Mouse (Mus musculus) hindbrain, embryonic 14.5 days (tissue): ENCODE measurements around the gene Gm38394. TPM values are rescaled to one million over a fixed set of nuclear protein-coding genes. Genes with fewer than 3 reads are reported as not detected.

Experiments
- ATAC-seq: fragments of 200-750 bp; cut with Nextera tagmentation; 2 replicates; pipeline ENCODE4 v1.8.0; 2017; ENCODE audit warnings: moderate number of reproducible peaks, mild to moderate bottlenecking, moderate TSS enrichment, moderate library complexity; ENCODE audit not compliant: low FRiP score
- DNase-seq: peaks from one replicate; pipeline ENCODE4 v3.0.0-alpha.2; 2015; ENCODE audit warnings: low spot score
- H3K27ac ChIP-seq: fragments of 300-500 bp; sonication (generic); 2 replicates; pipeline ENCODE4 v1.5.1; 2014; ENCODE audit warnings: mild to moderate bottlenecking, moderate library complexity
- H3K27me3 ChIP-seq: fragments of 300-500 bp; sonication (generic); 2 replicates; pipeline ENCODE4 v1.6.1; 2014; ENCODE audit warnings: mild to moderate bottlenecking, low read length, mixed read lengths; ENCODE audit not compliant: control insufficient read depth, insufficient read depth
- H3K36me3 ChIP-seq: fragments of 300-500 bp; sonication (generic); replicated peaks from 2 replicates; pipeline ENCODE4 v1.6.1; 2014; ENCODE audit not compliant: control insufficient read depth, insufficient read depth
- H3K4me1 ChIP-seq: fragments of 300-500 bp; sonication (generic); replicated peaks from 2 replicates; pipeline ENCODE4 v1.6.1; 2014; ENCODE audit warnings: antibody characterized with exemption, low read length, mixed read lengths; ENCODE audit not compliant: control insufficient read depth, insufficient read depth
- H3K4me2 ChIP-seq: fragments of 300-500 bp; sonication (generic); replicated peaks from 2 replicates; pipeline ENCODE4 v1.6.1; 2014; ENCODE audit warnings: mild to moderate bottlenecking, moderate library complexity
- H3K4me3 ChIP-seq: fragments of 300-500 bp; sonication (generic); replicated peaks from 2 replicates; pipeline ENCODE4 v1.5.1; 2014; ENCODE audit warnings: mild to moderate bottlenecking, low read length
- H3K9ac ChIP-seq: fragments of 300-500 bp; sonication (generic); 2 replicates; pipeline ENCODE4 v1.6.1; 2014
- H3K9me3 ChIP-seq: fragments of 300-500 bp; sonication (generic); 2 replicates; pipeline ENCODE4 v1.6.1; 2016; ENCODE audit warnings: low read length; ENCODE audit not compliant: control insufficient read depth
- WGBS: fragments of 180-500 bp; shearing (Covaris S2); extraction: QIAGEN DNeasy Blood & Tissue Kit; methylation state at CpG from one replicate; pipeline ENCODE4 v1.1.7; 2014; 5-methylcytosine and 5-hydroxymethylcytosine counted together
- polyA plus RNA-seq: library from polyadenylated mRNA; unstranded; fragments of >200 nt; fragmentation: Nextera tagmentation; extraction: Ambion mirVana; gene quantifications from 2 replicates; pipeline ENCODE4 v1.2.1, GENCODE M21; 2014

The Gm38394 gene
- polyA plus RNA-seq, 1 experiment from 2014 or later, result 5.6 TPM

GRCm38 (mm10) chr1:133611436-133611835 lies 49.7 kb downstream of the Gm38394 start:
- Histone ChIP-seq H3K36me3 (peaks cover 28% of the 10 kb centered on the region), H3K27ac (no peak overlapping the region), H3K4me3 (no peak overlapping the region), H3K9me3 (no peaks in the 10 kb centered on the region), H3K27me3 (no peaks in the 10 kb centered on the region), H3K9ac (no peak overlapping the region), H3K4me2 (no peak overlapping the region), H3K4me1 (peaks cover 8% of the 10 kb centered on the region)
- DNase-seq (no peak), ATAC-seq (no peak)
- WGBS, result 92% methylated on average over 1 of the region's 1 CpGs

- Histone ChIP-seq H3K9ac (no peak overlapping the region), H3K4me3 (no peak overlapping the region)
- WGBS, result 58% methylated on average over 6 of the region's 6 CpGs
These were observed 50.5 kb downstream of the Gm38394 start for GRCm38 (mm10) chr1:133610601-133611000.

GRCm38 (mm10) chr1:133609771-133610502 lies 51.2 kb downstream of the Gm38394 start, which contains the start of gene Snrpe:
Gene Snrpe, minus strand, starts transcription at chr1:133610291.
- H3K27ac ChIP-seq, result peak within 1 kb of the TSS; percentile 85
- H3K9ac ChIP-seq, result peak within 1 kb of the TSS; percentile 85
- peak within 1 kb of the TSS; percentile 74 for H3K4me2 ChIP-seq
- no peaks in the 10 kb centered on the region for H3K27me3 ChIP-seq
- H3K36me3 ChIP-seq, result peaks cover 39% of the 10 kb centered on the region
- H3K4me3 ChIP-seq, result peak within 1 kb of the TSS; percentile 71
- no peaks in the 10 kb centered on the region for H3K9me3 ChIP-seq
- DNase-seq (peak; percentile 99), ATAC-seq (peak; percentile 97)
- WGBS, result under 1% methylated on average over 70 of the region's 73 CpGs
- H3K4me1 ChIP-seq, result peaks cover 8% of the 10 kb centered on the region

More at GRCm38 (mm10) chr1:133610601-133611000, 50.5 kb downstream of the Gm38394 start:
- Histone ChIP-seq H3K9me3 (no peaks in the 10 kb centered on the region), H3K36me3 (peaks cover 33% of the 10 kb centered on the region), H3K27me3 (no peaks in the 10 kb centered on the region), H3K4me2 (no peak overlapping the region), H3K27ac (no peak overlapping the region), H3K4me1 (peaks cover 8% of the 10 kb centered on the region)
- no peak; the same call in 1 of the 2 replicates for ATAC-seq
- no peak for DNase-seq

GRCm38 (mm10) chr1:133603174-133603573 lies 57.9 kb downstream of the Gm38394 start:
- H3K9me3 ChIP-seq, result no peaks in the 10 kb centered on the region
- DNase-seq (no peak), ATAC-seq (no peak)
- H3K4me2 ChIP-seq, result no peak overlapping the region
- peaks cover 80% of the 10 kb centered on the region for H3K36me3 ChIP-seq
- no peaks in the 10 kb centered on the region for H3K4me1 ChIP-seq
- no peaks in the 10 kb centered on the region for H3K27me3 ChIP-seq
- WGBS, result 98% methylated on average over 4 of the region's 4 CpGs
- no peak overlapping the region for H3K27ac ChIP-seq
- H3K9ac ChIP-seq, result no peak overlapping the region
- H3K4me3 ChIP-seq, result no peak overlapping the region

- Histone ChIP-seq H3K9ac (no peak overlapping the region), H3K4me1 (peaks cover 5% of the 10 kb centered on the region; the same call in 1 of the 2 replicates), H3K4me3 (no peak overlapping the region), H3K36me3 (peaks cover 13% of the 10 kb centered on the region), H3K9me3 (no peaks in the 10 kb centered on the region), H3K27me3 (no peaks in the 10 kb centered on the region), H3K4me2 (no peak overlapping the region), H3K27ac (peak overlapping the region; percentile 79)
- DNase-seq, result peak; percentile 80
- WGBS, result 13% methylated on average over 4 of the region's 4 CpGs
- ATAC-seq, result peak; percentile 65; the same call in 1 of the 2 replicates
These were observed 64.7 kb downstream of the Gm38394 start for GRCm38 (mm10) chr1:133596298-133597007.

GRCm38 (mm10) chr1:133585995-133586537 lies 75.1 kb downstream of the Gm38394 start:
- H3K36me3 ChIP-seq, result no peaks in the 10 kb centered on the region
- no peak overlapping the region for H3K27ac ChIP-seq
- 74% methylated on average over 6 of the region's 6 CpGs for WGBS
- no peaks in the 10 kb centered on the region for H3K9me3 ChIP-seq
- H3K27me3 ChIP-seq, result no peaks in the 10 kb centered on the region
- H3K4me3 ChIP-seq, result no peak overlapping the region
- no peak for ATAC-seq
- no peaks in the 10 kb centered on the region for H3K4me1 ChIP-seq
- no peak overlapping the region for H3K9ac ChIP-seq
- DNase-seq, result no peak
- H3K4me2 ChIP-seq, result no peak overlapping the region

GRCm38 (mm10) chr1:133571293-133571692 lies 89.8 kb downstream of the Gm38394 start:
- H3K9me3 ChIP-seq, result peaks cover 3% of the 10 kb centered on the region
- no peaks in the 10 kb centered on the region for H3K36me3 ChIP-seq
- H3K9ac ChIP-seq, result no peak overlapping the region
- H3K4me2 ChIP-seq, result no peak overlapping the region
- no peak for ATAC-seq
- H3K27me3 ChIP-seq, result no peaks in the 10 kb centered on the region
- DNase-seq, result no peak
- WGBS, result 90% methylated on average over 11 of the region's 11 CpGs
- H3K27ac ChIP-seq, result no peak overlapping the region
- H3K4me3 ChIP-seq, result no peak overlapping the region
- H3K4me1 ChIP-seq, result no peaks in the 10 kb centered on the region
